Mouse (Mus musculus): ENCODE data around the gene Gm12355.
A peak's percentile ranks its signal among the peaks of the same experiment; 100 is the strongest.
"Not testable (repeated sequence)": the region's sequence is repeated elsewhere in the genome, so short reads cannot be mapped to it uniquely, and the experiment has no call there.

Gene Gm12355

DNA sequence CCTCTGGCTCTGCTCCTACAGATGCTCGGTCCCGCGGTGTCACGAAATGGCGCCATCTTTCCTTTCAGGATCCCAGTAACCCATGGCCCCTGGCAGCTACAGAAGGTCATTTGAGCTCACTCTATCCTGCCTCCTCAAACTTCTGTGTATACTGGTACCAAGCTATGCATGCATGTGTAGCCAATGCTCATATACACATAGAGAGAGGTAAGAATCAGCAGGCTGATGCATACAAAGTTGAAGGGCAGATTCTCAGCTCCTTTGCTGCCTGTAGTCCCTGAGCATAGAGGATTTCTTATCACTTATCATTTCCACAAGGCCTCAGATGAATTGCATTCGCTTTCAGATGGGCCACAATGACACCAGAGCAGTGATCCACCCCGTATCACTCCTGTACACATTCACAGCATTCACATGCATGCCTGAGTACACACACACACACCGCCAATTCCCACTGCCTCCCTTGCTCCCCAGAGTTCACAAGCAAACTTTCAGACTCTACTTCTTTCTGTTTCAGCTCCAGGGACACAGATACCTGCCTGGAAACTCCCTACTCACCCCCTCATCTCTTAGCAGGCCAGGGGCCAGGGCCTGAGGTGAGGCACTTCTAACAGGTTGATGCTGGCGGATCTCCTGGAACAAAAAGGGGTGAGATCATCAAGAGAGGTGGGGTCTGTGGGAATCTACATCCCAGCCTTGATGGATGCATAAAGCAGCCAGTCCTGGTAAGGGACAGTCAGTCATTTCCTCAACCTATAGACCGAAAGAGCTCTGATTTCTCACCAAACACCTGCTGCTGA lies at the start of gene Gm12355, which contains the start of gene Gsdma3:
Gene Gm12355 (minus strand): TSS at position 51 of the 800 bp plus-strand sequence.
Gene Gsdma3 (plus strand): TSS at position 750 of the 800 bp plus-strand sequence.
- no peak for DNase-seq (ENCODE audit: low spot score)

DNA sequence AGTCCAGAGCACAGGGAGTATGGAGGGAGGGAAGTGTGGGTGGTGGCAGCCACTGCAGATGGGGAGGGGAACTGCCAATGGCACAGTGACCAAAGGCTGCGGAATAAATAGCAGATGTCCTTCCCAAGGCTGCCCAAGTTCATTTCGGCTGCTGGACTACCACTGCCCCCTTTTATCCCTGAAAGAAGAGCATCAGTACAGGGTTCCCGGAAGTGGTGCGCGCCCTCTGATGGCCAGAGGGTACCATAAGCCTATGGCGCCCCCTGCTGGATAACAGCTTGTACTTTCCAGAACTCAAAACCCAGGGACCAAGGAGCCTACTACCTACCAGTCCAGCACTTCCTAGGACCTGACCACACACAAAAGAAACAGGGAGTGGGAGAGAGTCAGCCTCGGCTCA lies 47.7 kb upstream of the Gm12355 start:
- DNase-seq (ENCODE audit: low spot score): peak; percentile 58

DNA sequence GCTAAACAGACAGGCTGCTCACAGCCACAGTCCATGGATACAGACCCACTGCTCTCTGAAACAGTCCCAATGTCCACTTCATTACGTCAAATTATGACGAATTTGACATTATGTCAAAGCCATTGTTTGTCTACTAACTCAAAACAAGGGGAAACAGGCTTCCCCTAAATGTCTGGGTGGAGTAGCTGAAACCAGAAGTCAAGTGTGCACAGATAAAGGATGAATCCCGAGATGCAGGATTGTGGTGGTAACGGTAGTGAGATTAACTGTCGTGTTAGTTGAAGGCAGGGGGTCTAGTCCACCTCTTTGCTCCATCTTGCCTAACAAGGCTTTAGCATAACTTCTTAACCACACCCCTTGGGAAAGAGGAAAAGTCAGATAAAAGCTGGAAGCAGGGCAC lies 47.0 kb upstream of the Gm12355 start:
- no peak for DNase-seq (ENCODE audit: low spot score)

GRCm38 (mm10) chr11:98671857-98672256 lies 46.4 kb upstream of the Gm12355 start:
- no peak for DNase-seq (ENCODE audit: low spot score)

DNA sequence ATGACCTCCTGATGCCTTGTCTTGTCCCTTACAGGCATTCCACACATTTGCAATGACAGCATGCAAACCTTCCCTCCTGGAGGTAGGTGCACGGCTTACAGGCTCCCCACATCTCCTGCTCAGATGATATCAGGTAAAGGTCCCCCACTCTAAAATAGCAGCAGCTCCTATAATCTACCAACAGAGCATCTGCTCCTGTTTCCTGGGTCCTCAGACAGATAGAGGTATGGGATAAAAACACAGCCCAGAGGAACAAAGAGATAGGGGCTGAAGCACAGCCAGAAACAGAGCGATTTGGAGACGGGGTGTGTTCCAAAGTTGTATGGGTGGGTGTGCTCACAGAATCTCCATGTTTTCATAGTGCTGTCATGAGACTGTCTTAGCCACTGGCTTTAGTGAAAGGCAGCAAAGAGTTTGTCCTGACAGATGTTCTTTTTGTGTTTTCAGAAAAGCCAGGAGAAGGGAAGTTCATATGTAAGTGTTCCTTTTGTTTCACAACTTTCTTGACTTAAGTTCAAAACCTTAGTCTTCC lies 45.9 kb upstream of the Gm12355 start:
- no peak for DNase-seq (ENCODE audit: low spot score)

DNA sequence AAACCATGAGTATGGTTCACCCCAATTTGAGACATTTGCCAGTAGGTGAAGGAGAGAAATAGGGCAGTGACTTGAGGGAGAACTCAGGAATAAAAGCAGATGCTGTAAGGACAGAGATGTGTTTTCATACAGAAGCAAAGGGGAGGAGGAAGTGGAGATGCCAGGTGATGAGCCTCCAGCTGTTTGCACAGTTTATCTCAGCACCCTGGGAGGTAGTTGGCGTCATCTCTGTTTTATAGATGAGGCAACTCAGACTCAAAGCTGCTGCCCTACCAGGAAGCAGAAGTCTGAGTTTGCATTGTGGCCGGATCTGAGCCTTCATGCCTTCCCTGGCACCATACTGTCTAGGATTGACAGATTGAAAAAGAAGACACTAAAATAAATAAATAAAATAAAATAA lies 43.5 kb upstream of the Gm12355 start:
- no peak for DNase-seq (ENCODE audit: low spot score)

DNA sequence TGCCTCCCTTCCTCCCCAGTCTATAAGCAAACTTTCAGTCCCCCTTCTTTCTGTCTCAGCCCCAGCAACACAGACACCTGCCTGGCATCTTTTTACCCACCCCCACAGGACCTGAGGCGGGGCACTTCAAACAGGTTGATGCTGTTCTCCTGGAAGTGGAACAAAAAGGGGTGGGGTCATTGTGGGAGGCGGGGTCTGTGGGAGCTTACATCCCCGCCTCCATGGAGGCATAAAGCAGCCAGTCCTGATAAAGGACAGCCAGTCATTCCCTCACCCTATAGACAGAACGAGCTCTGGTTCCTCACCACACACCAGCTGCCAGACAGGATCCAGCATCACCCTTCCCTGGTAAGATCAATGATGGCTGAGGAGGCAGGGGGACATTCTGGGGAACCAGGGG lies 38.6 kb upstream of the Gm12355 start, which contains the start of gene Gsdma:
Gene Gsdma (plus strand): TSS at position 261 of the 400 bp plus-strand sequence.
- no peak for DNase-seq (ENCODE audit: low spot score)

DNA sequence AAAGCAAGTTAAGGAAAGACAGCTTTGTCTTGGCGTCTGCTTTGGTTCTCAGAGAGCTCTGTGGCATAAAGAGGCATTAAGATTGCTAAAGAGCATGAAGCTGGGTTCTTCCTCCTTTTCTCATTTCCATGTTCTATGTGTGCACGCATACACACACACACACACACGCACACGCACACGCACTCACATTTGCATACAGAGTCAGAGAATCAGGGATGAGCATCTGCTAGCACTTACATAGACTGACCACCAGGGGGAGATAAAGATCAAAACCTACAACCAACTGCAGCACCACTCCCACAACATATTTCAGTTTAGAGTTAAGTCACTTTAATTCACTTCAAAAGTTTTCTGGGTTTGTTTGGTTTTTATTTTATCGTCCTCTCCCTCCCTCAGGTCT lies 35.1 kb upstream of the Gm12355 start:
- no peak for DNase-seq (ENCODE audit: low spot score)

DNA sequence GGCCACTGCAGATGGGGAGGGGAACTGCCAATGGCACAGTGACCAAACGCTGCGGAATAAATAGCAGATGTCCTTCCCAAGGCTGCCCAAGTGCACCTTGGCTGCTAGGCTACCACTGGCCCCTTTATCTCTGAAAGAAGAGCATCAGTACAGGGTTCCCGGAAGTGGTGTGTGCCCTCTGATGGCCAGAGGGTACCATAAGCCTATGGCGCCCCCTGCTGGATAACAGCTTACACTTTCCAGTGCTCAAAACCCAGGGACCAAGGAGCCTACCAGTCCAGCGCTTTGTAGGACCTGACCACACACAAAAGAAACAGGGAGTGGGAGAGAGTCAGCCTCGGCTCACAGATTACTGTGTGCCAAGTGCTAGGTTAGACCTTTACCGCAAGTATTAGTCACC lies 29.6 kb upstream of the Gm12355 start:
- DNase-seq (ENCODE audit: low spot score): peak; percentile 31

DNA sequence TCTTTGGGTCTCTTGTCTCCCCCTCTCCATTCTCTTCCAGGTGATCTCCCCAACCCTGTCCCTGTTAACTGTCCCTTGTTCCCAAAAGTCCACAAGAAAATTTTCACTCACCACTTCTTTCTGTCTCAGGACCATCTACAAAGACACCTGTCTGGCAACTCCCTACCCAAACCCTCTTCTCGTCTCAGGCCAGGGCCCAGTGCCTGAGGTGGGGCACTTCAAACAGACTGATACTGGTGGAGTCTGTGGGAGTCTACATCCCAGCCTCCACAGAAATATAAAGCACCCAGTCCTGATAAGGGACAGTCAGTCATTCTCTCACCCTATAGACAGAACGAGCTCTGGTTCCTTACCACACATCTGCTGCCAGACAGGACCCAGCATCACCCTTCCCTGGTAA lies 21.0 kb upstream of the Gm12355 start, which contains the start of gene Gsdma2:
Gene Gsdma2 (plus strand): TSS at position 301 of the 400 bp plus-strand sequence.
- no peak for DNase-seq (ENCODE audit: low spot score)

GRCm38 (mm10) chr11:98645946-98646345 lies 20.5 kb upstream of the Gm12355 start:
- no peak for DNase-seq (ENCODE audit: low spot score)

DNA sequence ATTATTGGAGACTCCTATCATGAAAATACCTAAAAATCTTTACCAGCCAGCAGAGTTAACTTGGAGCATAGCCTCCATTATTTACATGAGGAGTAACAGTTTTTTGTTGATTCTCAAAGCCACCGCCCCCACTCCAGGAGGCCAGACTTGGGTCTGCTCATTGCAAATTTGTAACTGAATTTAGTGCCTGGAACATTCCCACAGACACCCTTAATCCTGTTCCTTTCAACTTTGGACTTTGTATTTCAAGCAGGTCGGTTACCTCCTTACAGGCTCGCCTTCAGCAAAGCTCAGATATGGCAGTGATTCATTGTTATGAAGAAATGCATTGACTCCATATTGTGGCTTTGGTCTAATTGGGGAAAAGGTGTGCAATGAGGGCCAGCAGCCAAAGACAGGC lies 19.3 kb upstream of the Gm12355 start:
- DNase-seq (ENCODE audit: low spot score): no peak

GRCm38 (mm10) chr11:98640091-98640490 lies 14.6 kb upstream of the Gm12355 start:
- DNase-seq (ENCODE audit: low spot score): no peak

GRCm38 (mm10) chr11:98637501-98637900 lies 12.0 kb upstream of the Gm12355 start:
- no peak for DNase-seq (ENCODE audit: low spot score)

DNA sequence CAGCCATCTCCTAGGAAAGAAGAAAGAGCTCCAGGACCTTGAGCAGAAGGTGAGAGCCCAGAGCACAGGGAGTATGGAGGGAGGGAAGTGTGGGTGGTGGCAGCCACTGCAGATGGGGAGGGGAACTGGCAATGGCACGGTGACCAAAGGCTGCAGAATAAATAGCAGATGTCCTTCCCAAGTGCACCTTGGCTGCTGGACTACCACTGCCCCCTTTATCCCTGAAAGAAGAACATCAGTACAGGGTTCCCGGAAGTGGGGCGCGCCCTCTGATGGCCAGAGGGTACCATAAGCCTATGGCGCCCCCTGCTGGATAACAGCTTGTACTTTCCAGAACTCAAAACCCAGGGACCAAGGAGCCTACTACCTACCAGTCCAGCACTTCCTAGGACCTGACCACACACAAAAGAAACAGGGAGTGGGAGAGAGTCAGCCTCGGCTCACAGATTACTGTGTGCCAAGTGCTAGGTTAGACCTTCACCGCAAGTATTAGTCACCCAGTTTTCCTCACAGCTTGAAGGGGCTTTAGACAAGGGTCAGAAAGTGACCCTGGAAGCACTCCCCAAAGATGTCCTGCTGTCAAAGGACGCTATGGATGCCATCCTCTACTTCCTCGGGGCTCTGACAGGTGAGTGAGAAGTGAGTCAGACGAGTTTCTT lies 10.0 kb upstream of the Gm12355 start:
- DNase-seq (ENCODE audit: low spot score): peak; percentile 12

GRCm38 (mm10) chr11:98630646-98631045 lies 5.2 kb upstream of the Gm12355 start:
- no peak for DNase-seq (ENCODE audit: low spot score)

GRCm38 (mm10) chr11:98628706-98629105 lies 3.2 kb upstream of the Gm12355 start:
- no peak for DNase-seq (ENCODE audit: low spot score)

DNA sequence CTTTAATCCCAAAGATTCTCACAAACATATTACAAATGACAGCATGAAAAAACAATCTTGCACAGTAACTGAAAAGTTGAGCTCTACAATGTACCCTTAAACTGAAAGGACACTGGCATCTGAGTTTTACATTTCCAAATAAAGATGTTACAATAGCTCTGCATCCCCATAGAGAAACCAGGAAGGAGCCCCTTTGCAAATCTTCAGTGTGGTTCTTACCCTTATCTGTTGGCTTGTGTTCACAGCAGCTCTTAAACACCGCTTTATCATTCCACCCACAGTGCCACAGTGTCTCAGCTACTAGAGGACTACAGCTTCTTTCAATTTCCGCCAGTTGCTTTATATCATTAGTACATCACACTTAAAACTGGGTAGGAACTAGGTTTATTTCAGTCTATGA lies 1.1 kb downstream of the Gm12355 start:
- DNase-seq (ENCODE audit: low spot score): not testable (repeated sequence)

GRCm38 (mm10) chr11:98623981-98624380 lies 1.5 kb downstream of the Gm12355 start:
- DNase-seq (ENCODE audit: low spot score): not testable (repeated sequence)

DNA sequence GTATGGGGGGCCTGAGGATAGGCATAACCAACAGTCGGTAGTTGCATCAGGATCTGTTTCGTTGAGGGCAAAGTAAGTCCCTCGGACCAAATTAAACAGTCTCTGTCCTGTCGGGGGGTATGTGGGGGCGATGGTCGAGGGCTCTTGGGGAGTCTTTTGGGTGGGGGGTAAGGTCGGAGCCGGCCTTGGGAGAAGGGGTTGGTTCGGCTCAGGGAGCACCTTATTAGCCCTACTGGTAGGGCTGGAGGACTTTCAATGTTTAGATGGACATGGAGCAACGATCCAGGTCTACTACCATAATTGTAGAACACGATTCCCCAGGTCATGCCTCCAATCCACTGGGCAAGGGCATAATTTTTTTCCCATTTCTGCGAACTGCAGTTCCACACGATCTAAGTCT lies 4.7 kb downstream of the Gm12355 start:
- no peak for DNase-seq (ENCODE audit: low spot score)

DNA sequence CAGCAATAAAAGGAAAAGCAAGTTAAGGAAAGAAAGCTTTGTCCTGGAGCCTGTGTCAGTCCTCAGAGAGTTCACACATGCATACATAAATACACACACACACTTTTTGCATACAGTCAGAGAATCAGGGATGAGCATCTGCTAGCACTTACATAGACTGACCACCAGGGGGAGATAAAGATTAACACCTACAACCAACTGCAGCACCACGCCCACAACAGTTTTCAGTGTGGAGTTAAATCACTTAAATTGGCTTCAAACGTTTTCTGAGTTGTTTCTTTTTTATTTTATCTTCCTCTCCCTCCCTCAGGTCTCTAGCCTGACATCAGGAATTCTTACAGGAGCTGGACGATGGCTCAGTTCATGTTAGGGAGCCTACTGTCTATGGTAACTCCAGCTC lies 18.7 kb downstream of the Gm12355 start:
- DNase-seq (ENCODE audit: low spot score): no peak

DNA sequence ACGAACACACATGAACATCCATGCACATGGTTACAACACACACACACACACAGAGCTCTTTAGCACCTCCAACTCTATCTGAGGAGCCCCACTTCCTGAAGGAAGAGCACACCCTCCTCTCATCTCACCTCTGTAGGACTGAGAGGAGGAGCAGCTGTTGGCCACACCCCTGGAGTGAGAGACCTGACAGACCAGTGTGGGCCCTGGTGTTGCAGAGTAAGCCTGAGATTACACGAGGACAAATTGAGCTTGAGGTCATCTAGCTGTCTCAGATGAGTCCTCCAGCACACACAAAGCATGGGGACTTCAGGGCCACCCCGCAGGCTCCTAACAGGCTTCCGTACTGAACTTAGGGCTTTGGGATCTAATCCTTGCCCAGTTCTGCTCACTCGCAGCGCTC lies 20.6 kb downstream of the Gm12355 start:
- DNase-seq (ENCODE audit: low spot score): not testable (repeated sequence)

DNA sequence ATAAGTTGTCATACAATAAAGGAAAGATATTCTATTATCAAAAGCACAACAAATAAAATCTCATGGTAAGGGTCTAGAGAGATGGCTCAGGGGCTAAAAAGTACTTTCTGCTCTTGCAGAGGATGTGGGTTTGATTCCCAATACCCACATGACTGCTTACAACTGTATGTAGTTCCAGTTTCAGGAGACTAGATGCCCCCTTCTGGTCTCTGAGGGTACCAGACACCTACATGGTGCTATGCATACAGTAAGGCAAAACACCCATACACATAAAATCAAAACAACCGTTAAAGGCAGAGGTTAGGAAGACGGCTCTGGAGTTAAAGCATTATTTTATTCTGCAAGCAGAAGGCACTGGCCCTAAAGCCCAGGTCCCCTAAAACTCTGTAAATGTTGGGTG lies 21.5 kb downstream of the Gm12355 start:
- DNase-seq (ENCODE audit: low spot score): no peak
